Mouse (Mus musculus) heart, embryonic 13.5 days (tissue): Measurements from ENCODE around the gene Bmp6. TPM values are rescaled to one million over a fixed set of nuclear protein-coding genes. Genes with fewer than 3 reads are reported as not detected.

Source experiments
- ATAC-seq: fragments of 200-750 bp; cut with Nextera tagmentation; 2 replicates; pipeline ENCODE4 v1.8.0; 2017; ENCODE audit warnings: moderate TSS enrichment; ENCODE audit not compliant: insufficient number of reproducible peaks, low FRiP score, low TSS enrichment; ENCODE audit errors: extremely low read depth
- H3K27ac ChIP-seq: fragments of 300-500 bp; sonication (generic); replicated peaks from 2 replicates; pipeline ENCODE4 v1.5.1; 2015; ENCODE audit warnings: moderate library complexity, mild to moderate bottlenecking, inconsistent platforms
- H3K27me3 ChIP-seq: fragments of 300-500 bp; sonication (generic); replicated peaks from 2 replicates; pipeline ENCODE4 v1.6.1; 2015; ENCODE audit warnings: mild to moderate bottlenecking, inconsistent platforms
- H3K36me3 ChIP-seq: fragments of 300-500 bp; sonication (generic); 2 replicates; pipeline ENCODE4 v1.6.1; 2015; ENCODE audit warnings: mild to moderate bottlenecking, inconsistent platforms
- H3K4me1 ChIP-seq: fragments of 300-500 bp; sonication (generic); 2 replicates; pipeline ENCODE4 v1.6.1; 2015; ENCODE audit warnings: inconsistent platforms
- H3K4me2 ChIP-seq: fragments of 300-500 bp; sonication (generic); 2 replicates; pipeline ENCODE4 v1.6.1; 2015; ENCODE audit warnings: inconsistent platforms, mild to moderate bottlenecking, moderate library complexity
- H3K4me3 ChIP-seq: fragments of 300-500 bp; sonication (generic); 2 replicates; pipeline ENCODE4 v1.5.1; 2015; ENCODE audit warnings: moderate library complexity, mild to moderate bottlenecking, inconsistent platforms
- H3K9ac ChIP-seq: fragments of 300-500 bp; sonication (generic); 2 replicates; pipeline ENCODE4 v1.6.1; 2015; ENCODE audit warnings: inconsistent platforms, mild to moderate bottlenecking, moderate library complexity
- H3K9me3 ChIP-seq: fragments of 300-500 bp; sonication (generic); 2 replicates; pipeline ENCODE4 v1.6.1; 2016; ENCODE audit warnings: inconsistent platforms
- WGBS: fragments of 180-500 bp; shearing (Covaris S2); methylation state at CpG from one replicate; pipeline ENCODE4 v1.1.7; 2015; ENCODE audit warnings: mixed read lengths; 5-methylcytosine and 5-hydroxymethylcytosine counted together
- polyA plus RNA-seq: library from polyadenylated mRNA; unstranded; fragments of >200 nt; fragmentation: Nextera tagmentation; extraction: Ambion mirVana; gene quantifications from 2 replicates; pipeline ENCODE4 v1.2.1, GENCODE M21; 2015

The Bmp6 gene
- polyA plus RNA-seq, 1 experiment from 2014 or later = 2.4 TPM

GRCm38 (mm10) chr13:38434831-38435230, 89.9 kb downstream of the Bmp6 start:
- Histone ChIP-seq H3K9ac (no peak overlapping the region), H3K36me3 (no peaks in the 10 kb centered on the region), H3K4me2 (no peak overlapping the region), H3K4me1 (no peaks in the 10 kb centered on the region), H3K27me3 (no peaks in the 10 kb centered on the region), H3K4me3 (no peak overlapping the region), H3K27ac (no peak overlapping the region), H3K9me3 (no peaks in the 10 kb centered on the region)
- WGBS = 76% methylated on average over 5 of the region's 5 CpGs
- ATAC-seq = no peak

- Histone ChIP-seq H3K4me3 (no peak overlapping the region), H3K27me3 (no peaks in the 10 kb centered on the region), H3K36me3 (no peaks in the 10 kb centered on the region), H3K27ac (no peak overlapping the region), H3K9ac (no peak overlapping the region), H3K4me1 (no peaks in the 10 kb centered on the region), H3K4me2 (no peak overlapping the region), H3K9me3 (no peaks in the 10 kb centered on the region)
- ATAC-seq = no peak
- 28% methylated on average over 5 of the region's 5 CpGs for WGBS
Measured at GRCm38 (mm10) chr13:38437930-38438329, 93.0 kb downstream of the Bmp6 start.

- Histone ChIP-seq H3K9ac (no peak overlapping the region), H3K27me3 (no peaks in the 10 kb centered on the region), H3K4me1 (no peaks in the 10 kb centered on the region), H3K9me3 (no peaks in the 10 kb centered on the region), H3K4me2 (no peak overlapping the region), H3K4me3 (no peak overlapping the region), H3K36me3 (no peaks in the 10 kb centered on the region), H3K27ac (no peak overlapping the region)
- WGBS = 72% methylated on average over 10 of the region's 10 CpGs
- ATAC-seq = no peak
Measured at GRCm38 (mm10) chr13:38440240-38440639, 95.3 kb downstream of the Bmp6 start.

GRCm38 (mm10) chr13:38448516-38449015, 103.7 kb downstream of the Bmp6 start:
- H3K4me1 ChIP-seq = peaks cover 16% of the 10 kb centered on the region
- no peak overlapping the region for H3K27ac ChIP-seq
- WGBS = 75% methylated on average over 6 of the region's 6 CpGs
- H3K4me2 ChIP-seq = no peak overlapping the region
- no peak for ATAC-seq
- no peak overlapping the region for H3K9ac ChIP-seq
- no peaks in the 10 kb centered on the region for H3K9me3 ChIP-seq
- H3K27me3 ChIP-seq = no peaks in the 10 kb centered on the region
- H3K4me3 ChIP-seq = no peak overlapping the region
- no peaks in the 10 kb centered on the region for H3K36me3 ChIP-seq

- Histone ChIP-seq H3K4me3 (no peak overlapping the region), H3K27ac (peak overlapping the region; percentile 74), H3K4me2 (peak overlapping the region; percentile 51), H3K36me3 (no peaks in the 10 kb centered on the region), H3K27me3 (no peaks in the 10 kb centered on the region), H3K9ac (peak overlapping the region; percentile 12; the same call in 1 of the 2 replicates), H3K9me3 (no peaks in the 10 kb centered on the region), H3K4me1 (peaks cover 16% of the 10 kb centered on the region)
- peak; percentile 42; the same call in 1 of the 2 replicates for ATAC-seq
- WGBS = 35% methylated on average over 20 of the region's 20 CpGs
Measured at GRCm38 (mm10) chr13:38450051-38450971, 105.4 kb downstream of the Bmp6 start.

- H3K27me3 ChIP-seq = no peaks in the 10 kb centered on the region
- WGBS = 79% methylated on average over 5 of the region's 5 CpGs
- peak overlapping the region; percentile 74 for H3K27ac ChIP-seq
Measured at GRCm38 (mm10) chr13:38451446-38451845, 106.5 kb downstream of the Bmp6 start.

GRCm38 (mm10) chr13:38463410-38463809, 118.5 kb downstream of the Bmp6 start:
- H3K9me3 ChIP-seq = no peaks in the 10 kb centered on the region
- no peak overlapping the region for H3K4me2 ChIP-seq
- no peak overlapping the region for H3K9ac ChIP-seq
- H3K36me3 ChIP-seq = no peaks in the 10 kb centered on the region
- no peak overlapping the region for H3K4me3 ChIP-seq
- H3K4me1 ChIP-seq = no peaks in the 10 kb centered on the region
- H3K27me3 ChIP-seq = no peaks in the 10 kb centered on the region
- no peak for ATAC-seq
- H3K27ac ChIP-seq = no peak overlapping the region
- WGBS = 77% methylated on average over 1 of the region's 1 CpGs

More at GRCm38 (mm10) chr13:38451446-38451845, 106.5 kb downstream of the Bmp6 start:
- no peak overlapping the region for H3K9ac ChIP-seq
- H3K4me3 ChIP-seq = no peak overlapping the region
- H3K9me3 ChIP-seq = no peaks in the 10 kb centered on the region
- H3K36me3 ChIP-seq = no peaks in the 10 kb centered on the region
- peaks cover 16% of the 10 kb centered on the region for H3K4me1 ChIP-seq
- no peak for ATAC-seq
- no peak overlapping the region for H3K4me2 ChIP-seq

- no peak overlapping the region for H3K9ac ChIP-seq
- H3K4me1 ChIP-seq = no peaks in the 10 kb centered on the region
- 69% methylated on average over 5 of the region's 5 CpGs for WGBS
Measured at GRCm38 (mm10) chr13:38470882-38471281, 126.0 kb downstream of the Bmp6 start.

GRCm38 (mm10) chr13:38472636-38473035, 127.7 kb downstream of the Bmp6 start:
- no peak for ATAC-seq

More at GRCm38 (mm10) chr13:38470882-38471281, 126.0 kb downstream of the Bmp6 start:
- no peaks in the 10 kb centered on the region for H3K9me3 ChIP-seq
- H3K27me3 ChIP-seq = no peaks in the 10 kb centered on the region
- no peak overlapping the region for H3K27ac ChIP-seq
- no peak for ATAC-seq
- no peak overlapping the region for H3K4me2 ChIP-seq
- H3K4me3 ChIP-seq = no peak overlapping the region
- H3K36me3 ChIP-seq = no peaks in the 10 kb centered on the region

GRCm38 (mm10) chr13:38473497-38473896, 128.6 kb downstream of the Bmp6 start:
- WGBS = 77% methylated on average over 6 of the region's 6 CpGs
- Histone ChIP-seq H3K4me3 (no peak overlapping the region), H3K9ac (no peak overlapping the region), H3K27me3 (no peaks in the 10 kb centered on the region), H3K4me2 (no peak overlapping the region), H3K4me1 (0 out of 2 replicates have a peak, but pooled peaks cover 5% of the 10 kb centered on the region), H3K36me3 (no peaks in the 10 kb centered on the region), H3K27ac (no peak overlapping the region), H3K9me3 (no peaks in the 10 kb centered on the region)
- no peak for ATAC-seq

More at GRCm38 (mm10) chr13:38472636-38473035, 127.7 kb downstream of the Bmp6 start:
- H3K4me3 ChIP-seq = no peak overlapping the region
- no peak overlapping the region for H3K27ac ChIP-seq
- H3K27me3 ChIP-seq = no peaks in the 10 kb centered on the region
- 0 out of 2 replicates have a peak, but pooled peaks cover 5% of the 10 kb centered on the region for H3K4me1 ChIP-seq
- H3K36me3 ChIP-seq = no peaks in the 10 kb centered on the region
- H3K9ac ChIP-seq = no peak overlapping the region
- 68% methylated on average over 4 of the region's 4 CpGs for WGBS
- no peaks in the 10 kb centered on the region for H3K9me3 ChIP-seq
- H3K4me2 ChIP-seq = no peak overlapping the region

- H3K9ac ChIP-seq = no peak overlapping the region
- no peak for ATAC-seq
- H3K4me3 ChIP-seq = no peak overlapping the region
- H3K4me1 ChIP-seq = 0 out of 2 replicates have a peak, but pooled peaks cover 12% of the 10 kb centered on the region
- H3K4me2 ChIP-seq = no peak overlapping the region
- H3K36me3 ChIP-seq = no peaks in the 10 kb centered on the region
- H3K27ac ChIP-seq = no peak overlapping the region
- 45% methylated on average over 8 of the region's 8 CpGs for WGBS
- H3K9me3 ChIP-seq = no peaks in the 10 kb centered on the region
- H3K27me3 ChIP-seq = no peaks in the 10 kb centered on the region
Measured at GRCm38 (mm10) chr13:38476936-38477335, 132.0 kb downstream of the Bmp6 start.
